Mouse (Mus musculus) hindbrain, embryonic 13.5 days (tissue): Measurements from ENCODE around the gene Wasf2. TPM values are rescaled to one million over a fixed set of nuclear protein-coding genes. Genes with fewer than 3 reads are reported as not detected.

ENCODE experiments used
- ATAC-seq: fragments of 200-750 bp; cut with Nextera tagmentation; 2 replicates; pipeline ENCODE4 v1.8.0; 2017; ENCODE audit warnings: moderate TSS enrichment; ENCODE audit not compliant: low FRiP score
- H3K27ac ChIP-seq: fragments of 300-500 bp; sonication (generic); 2 replicates; pipeline ENCODE4 v1.5.1; 2015; ENCODE audit warnings: inconsistent platforms, mild to moderate bottlenecking, moderate library complexity
- H3K27me3 ChIP-seq: fragments of 300-500 bp; sonication (generic); 2 replicates; pipeline ENCODE4 v1.6.1; 2015; ENCODE audit warnings: mild to moderate bottlenecking, inconsistent platforms
- H3K36me3 ChIP-seq: fragments of 300-500 bp; sonication (generic); 2 replicates; pipeline ENCODE4 v1.6.1; 2015; ENCODE audit warnings: mild to moderate bottlenecking, inconsistent platforms
- H3K4me1 ChIP-seq: fragments of 300-500 bp; sonication (generic); replicated peaks from 2 replicates; pipeline ENCODE4 v1.6.1; 2015; ENCODE audit warnings: inconsistent platforms
- H3K4me2 ChIP-seq: fragments of 300-500 bp; sonication (generic); 2 replicates; pipeline ENCODE4 v1.6.1; 2015; ENCODE audit warnings: inconsistent platforms, mild to moderate bottlenecking, moderate library complexity
- H3K4me3 ChIP-seq: fragments of 300-500 bp; sonication (generic); 2 replicates; pipeline ENCODE4 v1.5.1; 2015; ENCODE audit warnings: mild to moderate bottlenecking, inconsistent platforms
- H3K9ac ChIP-seq: fragments of 300-500 bp; sonication (generic); 2 replicates; pipeline ENCODE4 v1.6.1; 2015; ENCODE audit warnings: mild to moderate bottlenecking, inconsistent platforms
- H3K9me3 ChIP-seq: fragments of 300-500 bp; sonication (generic); 2 replicates; pipeline ENCODE4 v1.6.1; 2016; ENCODE audit warnings: inconsistent platforms
- WGBS: fragments of 180-500 bp; shearing (Covaris S2); methylation state at CpG from one replicate; pipeline ENCODE4 v1.1.7; 2015; 5-methylcytosine and 5-hydroxymethylcytosine counted together
- microRNA-seq: library from miRNA; unstranded; fragments of <30 nt; microRNA quantifications from one replicate; pipeline ENCODE4, GENCODE M21; 2016
- polyA plus RNA-seq: library from polyadenylated mRNA; unstranded; fragments of >200 nt; fragmentation: Nextera tagmentation; extraction: Ambion mirVana; gene quantifications from 2 replicates; pipeline ENCODE4 v1.2.1, GENCODE M21; 2015

Wasf2 gene
- polyA plus RNA-seq, 1 experiment from 2014 or later, result 35.4 TPM

- 3% methylated on average over 16 of the region's 16 CpGs for WGBS
- H3K4me3 ChIP-seq, result peak within 1 kb of the TSS; percentile 49
- H3K27me3 ChIP-seq, result peaks cover 75% of the 10 kb centered on the region
These were observed 110.2 kb downstream of the Wasf2 start, which contains the start of gene Map3k6 for GRCm38 (mm10) chr4:133240490-133240921. Map3k6 (plus strand) TSS chr4:133240818.

GRCm38 (mm10) chr4:133240934-133241908, 110.9 kb downstream of the Wasf2 start:
- Histone ChIP-seq H3K36me3 (no peaks in the 10 kb centered on the region), H3K27ac (no peak overlapping the region), H3K9ac (peak overlapping the region; percentile 72), H3K27me3 (peaks cover 78% of the 10 kb centered on the region), H3K4me1 (peaks cover 20% of the 10 kb centered on the region), H3K4me2 (peak overlapping the region; percentile 68), H3K9me3 (no peaks in the 10 kb centered on the region), H3K4me3 (peak overlapping the region; percentile 49)
- peak; percentile 91 for ATAC-seq
- under 1% methylated on average over 78 of the region's 78 CpGs for WGBS

More at GRCm38 (mm10) chr4:133240490-133240921, 110.2 kb downstream of the Wasf2 start, which contains the start of gene Map3k6:
- Histone ChIP-seq H3K4me2 (peak within 1 kb of the TSS; percentile 68), H3K4me1 (peaks cover 20% of the 10 kb centered on the region), H3K36me3 (no peaks in the 10 kb centered on the region), H3K27ac (no peak within 1 kb of the TSS), H3K9ac (peak within 1 kb of the TSS; percentile 72), H3K9me3 (no peaks in the 10 kb centered on the region)
- ATAC-seq, result no peak; the same call in 1 of the 2 replicates

- no peaks in the 10 kb centered on the region for H3K36me3 ChIP-seq
- H3K27me3 ChIP-seq, result peaks cover 83% of the 10 kb centered on the region
- no peak for ATAC-seq
- H3K9ac ChIP-seq, result no peak overlapping the region
- H3K4me2 ChIP-seq, result peak overlapping the region; percentile 68
- no peak overlapping the region for H3K27ac ChIP-seq
- no peaks in the 10 kb centered on the region for H3K9me3 ChIP-seq
- peak overlapping the region; percentile 49 for H3K4me3 ChIP-seq
- peaks cover 20% of the 10 kb centered on the region for H3K4me1 ChIP-seq
- 37% methylated on average over 11 of the region's 11 CpGs for WGBS
These were observed 111.6 kb downstream of the Wasf2 start for GRCm38 (mm10) chr4:133241910-133242309.

GRCm38 (mm10) chr4:133242710-133243109, 112.4 kb downstream of the Wasf2 start:
- no peaks in the 10 kb centered on the region for H3K9me3 ChIP-seq
- H3K9ac ChIP-seq, result no peak overlapping the region
- H3K4me3 ChIP-seq, result no peak overlapping the region
- H3K36me3 ChIP-seq, result no peaks in the 10 kb centered on the region
- ATAC-seq, result no peak
- peaks cover 91% of the 10 kb centered on the region for H3K27me3 ChIP-seq
- no peak overlapping the region for H3K27ac ChIP-seq
- H3K4me1 ChIP-seq, result peaks cover 20% of the 10 kb centered on the region
- 47% methylated on average over 9 of the region's 9 CpGs for WGBS
- no peak overlapping the region for H3K4me2 ChIP-seq

- Histone ChIP-seq H3K4me3 (no peak overlapping the region), H3K9me3 (no peaks in the 10 kb centered on the region), H3K36me3 (no peaks in the 10 kb centered on the region), H3K27me3 (peaks cover 99% of the 10 kb centered on the region), H3K27ac (no peak overlapping the region), H3K4me2 (no peak overlapping the region), H3K9ac (no peak overlapping the region), H3K4me1 (peaks cover 20% of the 10 kb centered on the region)
- ATAC-seq, result no peak
- 53% methylated on average over 13 of the region's 13 CpGs for WGBS
These were observed 113.2 kb downstream of the Wasf2 start for GRCm38 (mm10) chr4:133243538-133243937.

GRCm38 (mm10) chr4:133244289-133244688, 114.0 kb downstream of the Wasf2 start:
- no peak overlapping the region for H3K4me3 ChIP-seq
- 92% methylated on average over 1 of the region's 1 CpGs for WGBS
- no peak overlapping the region for H3K27ac ChIP-seq
- H3K27me3 ChIP-seq, result peaks cover 99% of the 10 kb centered on the region
- H3K9me3 ChIP-seq, result no peaks in the 10 kb centered on the region
- peaks cover 20% of the 10 kb centered on the region for H3K4me1 ChIP-seq
- no peak overlapping the region for H3K9ac ChIP-seq
- ATAC-seq, result no peak
- no peak overlapping the region for H3K4me2 ChIP-seq
- no peaks in the 10 kb centered on the region for H3K36me3 ChIP-seq

GRCm38 (mm10) chr4:133247072-133247471, 116.8 kb downstream of the Wasf2 start:
- H3K4me1 ChIP-seq, result peaks cover 19% of the 10 kb centered on the region
- H3K9ac ChIP-seq, result no peak overlapping the region
- no peaks in the 10 kb centered on the region for H3K9me3 ChIP-seq
- H3K4me2 ChIP-seq, result no peak overlapping the region
- H3K27me3 ChIP-seq, result peaks cover 99% of the 10 kb centered on the region
- H3K4me3 ChIP-seq, result no peak overlapping the region
- no peaks in the 10 kb centered on the region for H3K36me3 ChIP-seq
- no peak for ATAC-seq
- no peak overlapping the region for H3K27ac ChIP-seq
- WGBS, result 30% methylated on average over 15 of the region's 15 CpGs

- no peak for ATAC-seq
- Histone ChIP-seq H3K9ac (no peak overlapping the region), H3K4me2 (no peak overlapping the region), H3K9me3 (no peaks in the 10 kb centered on the region), H3K4me1 (peaks cover 16% of the 10 kb centered on the region), H3K4me3 (no peak overlapping the region), H3K27ac (no peak overlapping the region), H3K27me3 (peaks cover 99% of the 10 kb centered on the region), H3K36me3 (no peaks in the 10 kb centered on the region)
- 81% methylated on average over 13 of the region's 13 CpGs for WGBS
These were observed 117.6 kb downstream of the Wasf2 start for GRCm38 (mm10) chr4:133247806-133248449.

Small RNA genes within 50 kb of the gene (microRNA-seq; reads per million reads assigned to microRNA genes)
- gene Mir7017, result not detected

Other genes starting within 250 kb of the Wasf2 start
- gene Stx12, start 246.0 kb upstream of the Wasf2 start, polyA plus RNA-seq, result 141 and 144 TPM in 2 replicates
- gene Fam76a, start 207.9 kb upstream of the Wasf2 start, polyA plus RNA-seq, result 38.7 and 38.9 TPM in 2 replicates
- gene Fgr, start 156.4 kb upstream of the Wasf2 start, polyA plus RNA-seq, result 0.13 TPM in 1 of 2 replicates, not detected in the other
- 11.0 and 12.5 TPM in 2 replicates for gene Ahdc1, start 119.2 kb upstream of the Wasf2 start, polyA plus RNA-seq
- 0.78 and 2.5 TPM in 2 replicates for gene Cd164l2, start 81.6 kb downstream of the Wasf2 start, polyA plus RNA-seq
- 0.52 and 1.4 TPM in 2 replicates for gene Gpr3, start 82.0 kb downstream of the Wasf2 start, polyA plus RNA-seq
- 1.9 and 2.0 TPM in 2 replicates for gene Map3k6, start 110.3 kb downstream of the Wasf2 start, polyA plus RNA-seq
- gene Sytl1, start 132.6 kb downstream of the Wasf2 start, polyA plus RNA-seq, result 0.41 and 0.69 TPM in 2 replicates
- gene Tmem222, start 147.3 kb downstream of the Wasf2 start, polyA plus RNA-seq, result 101 and 102 TPM in 2 replicates
- 18.4 and 21.3 TPM in 2 replicates for gene Wdtc1, start 223.0 kb downstream of the Wasf2 start, polyA plus RNA-seq
- gene Slc9a1, start 239.2 kb downstream of the Wasf2 start, polyA plus RNA-seq, result 6.7 and 7.5 TPM in 2 replicates